Mouse (Mus musculus): Measurements from ENCODE around the gene Taok2.

Taok2 gene

DNA sequence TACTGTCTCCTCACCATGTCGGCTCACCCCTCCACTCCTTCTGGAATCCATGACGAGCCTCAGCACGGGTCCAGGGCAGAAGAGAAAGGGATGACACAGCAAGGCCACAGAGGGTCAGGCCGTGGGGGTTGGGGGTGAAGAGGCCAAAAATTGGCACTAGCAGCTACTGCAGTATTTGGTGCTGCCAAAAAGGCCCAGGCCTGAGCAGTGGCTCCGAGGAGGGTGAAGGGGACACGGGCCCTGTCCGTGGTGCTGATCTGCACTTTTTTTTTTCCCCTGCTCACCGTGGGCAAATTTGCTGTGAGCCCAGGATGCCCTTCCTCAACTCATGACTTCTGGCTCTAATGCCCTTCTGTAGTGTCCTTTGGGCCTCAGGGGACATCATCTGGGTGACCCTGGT lies 59.1 kb downstream of the Taok2 start:
- DNase-seq (ENCODE audit: low spot score) = no peak

DNA sequence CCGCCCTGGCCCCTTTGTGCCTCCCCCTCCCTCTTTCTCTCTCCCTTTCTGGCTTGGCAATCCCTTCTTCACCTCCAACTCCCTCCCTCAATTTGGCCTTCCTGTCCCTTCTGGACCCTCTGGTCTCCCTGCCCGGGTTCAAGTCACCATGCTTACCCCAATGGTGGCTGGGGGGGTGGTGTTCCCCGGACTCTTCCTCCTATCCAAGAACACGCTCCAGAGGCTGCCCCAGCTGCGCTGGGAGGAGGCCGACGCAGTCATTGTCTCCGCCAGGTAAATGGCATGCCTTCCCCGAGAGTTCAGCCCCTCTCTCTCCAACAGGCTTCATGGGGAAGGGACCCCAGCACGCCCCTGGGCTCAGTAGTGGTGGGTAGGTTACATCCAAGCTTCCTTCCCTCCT lies 60.6 kb downstream of the Taok2 start:
- DNase-seq (ENCODE audit: low spot score) = no peak

DNA sequence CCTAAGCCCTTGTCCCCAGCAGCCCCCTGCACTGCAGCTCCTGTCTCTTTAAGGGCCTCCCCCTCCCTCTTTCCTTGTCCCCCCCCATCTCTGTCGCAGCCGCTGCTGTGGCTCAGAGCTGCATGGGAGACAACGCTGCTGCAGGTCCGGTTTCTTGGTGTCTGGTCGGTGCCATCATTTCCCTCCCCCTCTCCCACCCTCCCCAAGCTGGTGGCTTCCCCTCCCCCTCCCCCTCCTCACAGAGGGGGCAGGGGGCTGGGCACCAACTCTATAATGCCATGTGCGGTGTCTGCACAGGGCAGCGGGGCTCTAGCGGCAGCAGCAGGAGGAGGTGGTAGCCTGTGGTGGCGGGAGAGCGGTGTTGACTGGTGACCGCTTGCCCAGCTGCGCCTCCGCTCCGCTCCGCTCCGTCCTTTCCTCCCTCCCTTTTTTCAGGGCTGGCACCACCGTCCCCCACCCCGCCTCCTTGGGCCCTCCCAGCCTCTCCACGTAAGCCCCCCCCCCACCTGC lies 61.2 kb downstream of the Taok2 start:
- no peak for DNase-seq (ENCODE audit: low spot score)

DNA sequence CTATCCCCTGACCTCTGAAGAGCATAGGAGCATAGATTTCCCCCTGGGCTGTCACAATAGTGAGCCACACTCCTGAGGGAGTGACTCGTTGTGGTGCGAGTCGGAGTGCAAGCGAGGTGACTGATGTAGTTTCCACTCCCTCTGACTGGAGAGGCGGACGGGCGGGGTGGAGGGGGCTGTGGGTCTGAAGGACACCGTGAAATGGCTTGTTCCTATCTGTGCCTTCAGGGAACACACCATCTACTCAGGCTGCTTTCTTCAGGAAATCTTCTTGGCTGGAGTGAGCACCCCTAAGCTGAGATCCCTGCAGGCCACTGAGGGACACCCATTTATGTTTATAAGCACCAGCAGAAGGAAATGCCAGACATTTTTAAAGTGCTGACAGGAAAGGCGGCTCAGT lies 61.8 kb downstream of the Taok2 start:
- no peak for DNase-seq (ENCODE audit: low spot score)

DNA sequence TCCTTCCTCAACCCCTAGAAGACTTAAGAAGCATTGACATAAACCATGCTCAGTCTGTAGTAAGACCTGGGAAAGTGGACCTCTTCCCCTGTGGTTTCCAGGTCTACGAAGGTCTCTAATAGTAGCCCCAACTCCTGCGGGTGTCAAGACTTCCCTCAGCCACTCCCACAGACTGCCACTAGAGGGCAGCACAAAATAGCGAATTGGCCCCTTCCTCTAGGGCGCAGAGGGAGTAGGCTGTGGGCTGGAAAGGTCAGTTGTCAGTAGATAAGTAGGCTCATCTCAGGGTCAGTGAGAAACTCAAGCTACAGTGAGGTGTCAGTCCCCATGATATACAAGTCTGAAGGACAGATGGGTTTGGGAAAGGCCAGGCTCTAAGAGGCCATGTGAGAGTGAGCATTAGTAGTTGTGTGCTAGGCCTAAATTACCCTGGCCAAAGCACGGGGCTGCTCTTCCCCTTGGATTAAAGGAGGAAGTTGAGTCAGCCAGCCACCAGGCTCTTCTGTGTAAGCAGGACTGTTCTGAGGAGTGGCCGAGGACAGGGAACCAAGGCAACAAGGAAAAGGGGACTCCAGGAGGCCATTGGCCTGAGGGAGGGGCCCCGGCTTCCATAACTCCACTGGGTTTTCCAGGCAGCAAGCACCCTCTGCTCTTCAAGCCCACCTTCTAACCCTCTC lies 62.5 kb downstream of the Taok2 start:
- peak; percentile 70 for DNase-seq (ENCODE audit: low spot score)

DNA sequence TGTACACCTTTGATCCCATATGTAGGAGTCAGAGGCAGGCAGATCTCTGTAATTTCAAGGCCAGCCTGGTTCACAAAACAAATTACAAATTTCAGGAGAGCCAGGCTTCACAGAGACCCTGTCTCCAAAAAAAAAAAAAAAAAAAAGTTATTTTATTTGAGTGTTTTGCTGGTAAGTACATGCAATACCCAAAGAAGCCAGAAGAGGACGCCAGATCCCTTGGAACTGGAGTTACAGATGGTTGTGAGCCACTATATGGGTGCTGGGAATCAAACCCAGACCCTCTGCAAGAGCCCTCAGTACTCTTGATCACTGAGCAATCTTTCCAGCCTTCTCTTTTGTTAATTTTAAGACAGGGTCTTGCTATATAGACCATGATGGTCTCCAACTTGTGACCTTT lies 65.7 kb downstream of the Taok2 start:
- DNase-seq (ENCODE audit: low spot score) = no peak

DNA sequence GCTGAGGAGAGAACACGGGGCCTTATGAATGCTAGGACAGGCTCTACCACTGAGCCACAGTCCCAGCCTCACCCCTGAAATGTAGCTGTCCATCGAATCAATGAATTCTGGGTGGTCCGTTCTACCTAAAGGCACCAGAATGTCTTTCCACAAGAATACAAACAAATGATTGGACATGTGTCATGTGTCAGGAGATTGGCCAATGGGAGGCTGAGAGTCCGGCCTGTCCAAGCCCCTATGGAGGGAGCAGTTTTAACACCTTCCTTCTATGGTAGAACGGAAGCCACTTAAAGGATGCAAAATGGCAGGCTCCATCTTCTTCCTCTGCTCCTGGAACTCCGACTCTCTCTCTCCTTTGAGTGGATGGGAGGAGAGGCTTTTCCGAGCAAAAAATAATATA lies 66.9 kb downstream of the Taok2 start:
- no peak for DNase-seq (ENCODE audit: low spot score)

DNA sequence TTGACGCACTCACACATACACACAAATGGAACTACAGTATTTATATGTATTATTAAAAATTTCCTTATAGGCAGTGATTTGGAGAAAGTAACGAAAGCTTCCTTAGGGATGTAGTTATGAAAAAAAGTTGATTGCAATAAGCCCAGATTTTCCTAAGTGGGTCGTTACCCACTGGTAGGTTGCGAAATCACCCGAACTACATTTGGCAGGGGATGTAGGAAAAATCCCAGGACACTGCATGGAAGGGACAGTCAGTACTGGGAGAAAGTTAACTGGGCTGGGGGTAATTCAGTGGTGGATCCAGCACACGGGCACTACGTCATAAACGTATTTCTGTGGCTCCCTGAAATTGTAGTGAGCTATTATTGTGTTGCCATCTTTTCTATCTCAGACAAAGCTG lies 68.0 kb downstream of the Taok2 start:
- DNase-seq (ENCODE audit: low spot score) = no peak

DNA sequence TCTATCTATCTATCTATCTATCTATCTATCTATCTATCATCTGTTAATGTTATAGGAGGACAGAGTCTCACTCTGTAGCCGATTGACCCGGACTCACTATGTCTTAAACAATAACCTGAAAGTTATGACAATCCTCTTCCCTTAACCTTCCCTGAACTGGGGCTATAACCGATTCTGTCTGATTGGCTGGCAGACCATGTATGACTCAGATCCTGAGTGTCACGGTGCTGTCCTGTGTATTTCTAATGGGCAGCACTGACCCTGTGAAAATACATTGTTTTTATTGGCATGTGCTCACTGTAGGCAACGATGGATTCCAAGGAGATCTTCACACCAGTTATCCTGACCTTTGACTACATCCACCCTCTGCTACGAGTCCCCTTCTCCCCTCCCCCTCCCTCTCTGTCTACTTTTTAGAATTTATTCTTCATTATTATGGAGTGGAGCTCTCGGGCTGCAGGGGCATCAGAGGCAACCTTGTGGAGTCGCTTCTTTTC lies 68.7 kb downstream of the Taok2 start:
- no peak for DNase-seq (ENCODE audit: low spot score)
